Mouse (Mus musculus) B cell, adult 2 months (primary cell): Measurements from ENCODE around the gene Kcnt2.

ENCODE experiments used
- DNase-seq, 2 experiments: peaks; one replicate each; pipeline ENCODE4 v3.0.0; 2022

Gene Kcnt2

GRCm38 (mm10) chr1:140531285-140531908, 285.4 kb downstream of the Kcnt2 start:
- no peak for DNase-seq

- no peak for DNase-seq
These were observed 288.9 kb downstream of the Kcnt2 start for GRCm38 (mm10) chr1:140534849-140535248.

- no peak for DNase-seq
These were observed 296.1 kb downstream of the Kcnt2 start for GRCm38 (mm10) chr1:140542066-140542465.

GRCm38 (mm10) chr1:140548711-140549110, 302.8 kb downstream of the Kcnt2 start:
- DNase-seq, result no peak

GRCm38 (mm10) chr1:140560801-140561200, 314.8 kb downstream of the Kcnt2 start:
- no peak for DNase-seq

- DNase-seq, result no peak
These were observed 326.2 kb downstream of the Kcnt2 start for GRCm38 (mm10) chr1:140572141-140572540.

GRCm38 (mm10) chr1:140578607-140579006, 332.6 kb downstream of the Kcnt2 start:
- no peak for DNase-seq

- no peak for DNase-seq
These were observed 342.3 kb downstream of the Kcnt2 start for GRCm38 (mm10) chr1:140588302-140588701.

GRCm38 (mm10) chr1:140608765-140609297, 362.9 kb downstream of the Kcnt2 start:
- DNase-seq, result no peak

- DNase-seq, result no peak
These were observed 367.1 kb downstream of the Kcnt2 start for GRCm38 (mm10) chr1:140613101-140613500.

- no peak for DNase-seq
These were observed 368.9 kb downstream of the Kcnt2 start for GRCm38 (mm10) chr1:140614840-140615239.

- no peak for DNase-seq
These were observed 372.2 kb downstream of the Kcnt2 start for GRCm38 (mm10) chr1:140618164-140618563.

GRCm38 (mm10) chr1:140624918-140625317, 379.0 kb downstream of the Kcnt2 start:
- DNase-seq, result no peak

GRCm38 (mm10) chr1:140659607-140660340, 413.8 kb downstream of the Kcnt2 start:
- DNase-seq, result no peak

GRCm38 (mm10) chr1:140660751-140661403, 414.9 kb downstream of the Kcnt2 start:
- no peak for DNase-seq

GRCm38 (mm10) chr1:140661404-140661787, 415.4 kb downstream of the Kcnt2 start:
- DNase-seq, result no peak
